Mouse (Mus musculus) CH12.LX (cell line): Measurements from ENCODE around the gene Abca1. TPM values are rescaled to one million over a fixed set of nuclear protein-coding genes. Genes with fewer than 3 reads are reported as not detected.

Experiments used
- DNase-seq: peaks from one replicate; pipeline ENCODE4 v3.0.0-alpha.2; 2013; ENCODE audit errors: extremely low read depth
- H3K27ac ChIP-seq: 2 replicates; pipeline ENCODE4 v1.5.1; 2012; ENCODE audit warnings: low read depth, mild to moderate bottlenecking, control low read depth, moderate library complexity; ENCODE audit not compliant: insufficient read depth
- H3K27me3 ChIP-seq: replicated peaks from 2 replicates; pipeline ENCODE3; 2012; ENCODE audit warnings: inconsistent platforms
- H3K36me3 ChIP-seq, 2 experiments: replicated peaks in 1 of 2; 2 replicates each; pipeline versions ENCODE3 to v1.6.1; 2012; ENCODE audit warnings: inconsistent platforms in 1 of 2, low read length in 1 of 2, mild to moderate bottlenecking in 1 of 2, mixed read lengths in 1 of 2, moderate library complexity in 1 of 2; ENCODE audit not compliant: control insufficient read depth in 1 of 2, insufficient read depth in 1 of 2
- H3K4me1 ChIP-seq, 2 experiments: 2 replicates each; pipeline ENCODE4 v1.6.1; 2012; ENCODE audit warnings: inconsistent platforms in 1 of 2, moderate library complexity in 1 of 2; ENCODE audit not compliant: insufficient read depth in 2 of 2, control insufficient read depth in 1 of 2
- H3K4me2 ChIP-seq: 2 replicates; pipeline ENCODE4 v1.6.1; 2012; ENCODE audit warnings: low read depth, mild to moderate bottlenecking, control low read depth; ENCODE audit not compliant: poor library complexity, insufficient read depth, severe bottlenecking
- H3K4me3 ChIP-seq, 3 experiments: fragments of 150-350 bp in 1 of 3; sonication (generic) in 1 of 3; replicated peaks in 1 of 3; 2 replicates each; pipeline versions ENCODE3 to v1.5.1; 2011 to 2012; ENCODE audit warnings: low read depth in 2 of 3, low read length in 2 of 3, mild to moderate bottlenecking in 2 of 3, moderate library complexity in 2 of 3, control low read depth in 1 of 3, improper control_type of control experiment in 1 of 3, inconsistent platforms in 1 of 3, mixed read lengths in 1 of 3; ENCODE audit not compliant: poor library complexity in 1 of 3
- H3K79me2 ChIP-seq: replicated peaks from 2 replicates; pipeline ENCODE4 v1.6.1; 2012; ENCODE audit warnings: mild to moderate bottlenecking, moderate library complexity; ENCODE audit not compliant: control insufficient read depth, poor library complexity, insufficient read depth, severe bottlenecking; ENCODE audit errors: extremely low read depth
- H3K9ac ChIP-seq: 2 replicates; pipeline ENCODE4 v1.6.1; 2012; ENCODE audit warnings: low read depth, mild to moderate bottlenecking, control low read depth, moderate library complexity; ENCODE audit not compliant: insufficient read depth
- H3K9me3 ChIP-seq: replicated peaks from 2 replicates; pipeline ENCODE3; 2012; ENCODE audit warnings: low read length, inconsistent platforms, mixed read lengths
- ELF1 ChIP-seq: IDR thresholded peaks from 2 replicates; pipeline ENCODE4 v1.6.1; 2014; ENCODE audit warnings: low read depth, mild to moderate bottlenecking, inconsistent platforms, low read length, improper control_type of control experiment
- GABPA ChIP-seq: IDR thresholded peaks from 2 replicates; pipeline ENCODE4 v1.6.1; 2012; ENCODE audit warnings: low read depth, low read length, improper control_type of control experiment, inconsistent platforms; ENCODE audit not compliant: insufficient replicate concordance
- HCFC1 ChIP-seq: IDR thresholded peaks from 2 replicates; pipeline ENCODE4 v1.6.1; 2012; ENCODE audit warnings: low read depth, mild to moderate bottlenecking, inconsistent platforms, low read length, improper control_type of control experiment
- JUN ChIP-seq: IDR thresholded peaks from 2 replicates; pipeline ENCODE4 v1.6.1; 2011; ENCODE audit warnings: low read depth, mild to moderate bottlenecking, low read length, improper control_type of control experiment, moderate library complexity; ENCODE audit not compliant: insufficient read depth
- JUND ChIP-seq: conservative IDR thresholded peaks from 2 replicates; pipeline ENCODE4 v1.6.1; 2011; ENCODE audit warnings: low read depth, low read length, improper control_type of control experiment
- MEF2A ChIP-seq: IDR thresholded peaks from 2 replicates; pipeline ENCODE4 v1.6.1; 2014; ENCODE audit warnings: low read depth, mild to moderate bottlenecking, inconsistent platforms, low read length, improper control_type of control experiment, borderline replicate concordance
- MXI1 ChIP-seq: IDR thresholded peaks from 2 replicates; pipeline ENCODE4 v1.6.1; 2011; ENCODE audit warnings: mild to moderate bottlenecking, low read depth, low read length, improper control_type of control experiment
- MYC ChIP-seq: IDR thresholded peaks from 2 replicates; pipeline ENCODE4 v1.6.1; 2011; ENCODE audit warnings: low read depth, mild to moderate bottlenecking, improper control_type of control experiment, low read length
- NRF1 ChIP-seq: IDR thresholded peaks from 2 replicates; pipeline ENCODE4 v1.6.1; 2014; ENCODE audit warnings: low read depth, mild to moderate bottlenecking, inconsistent platforms, low read length, improper control_type of control experiment, moderate library complexity
- PAX5 ChIP-seq: IDR thresholded peaks from 2 replicates; pipeline ENCODE4 v1.6.1; 2012; ENCODE audit warnings: low read length, inconsistent platforms, mixed read lengths
- POLR2A ChIP-seq: IDR thresholded peaks from 2 replicates; pipeline ENCODE4 v1.6.1; 2011; ENCODE audit warnings: low read depth, mild to moderate bottlenecking, improper control_type of control experiment, low read length
- POLR2AphosphoS2 ChIP-seq: IDR thresholded peaks from 2 replicates; pipeline ENCODE4 v1.6.1; 2011; ENCODE audit warnings: low read depth, low read length, improper control_type of control experiment
- RAD21 ChIP-seq: IDR thresholded peaks from 2 replicates; pipeline ENCODE4 v1.6.1; 2011; ENCODE audit warnings: low read depth, mild to moderate bottlenecking, low read length, improper control_type of control experiment, moderate library complexity
- RCOR1 ChIP-seq: conservative IDR thresholded peaks from 2 replicates; pipeline ENCODE4 v1.6.1; 2012; ENCODE audit warnings: low read depth, mild to moderate bottlenecking, inconsistent platforms, low read length, improper control_type of control experiment
- TBP ChIP-seq: conservative IDR thresholded peaks from 2 replicates; pipeline ENCODE4 v1.6.1; 2011; ENCODE audit warnings: low read depth, low read length, improper control_type of control experiment
- TCF12 ChIP-seq: IDR thresholded peaks from 2 replicates; pipeline ENCODE4 v1.6.1; 2014; ENCODE audit warnings: low read depth, mild to moderate bottlenecking, inconsistent platforms, low read length, improper control_type of control experiment
- UBTF ChIP-seq: IDR thresholded peaks from 2 replicates; pipeline ENCODE4 v1.6.1; 2012; ENCODE audit warnings: low read depth, mild to moderate bottlenecking, inconsistent platforms, low read length, improper control_type of control experiment, moderate library complexity
- USF1 ChIP-seq: IDR thresholded peaks from 2 replicates; pipeline ENCODE4 v1.6.1; 2014; ENCODE audit warnings: low read depth, mild to moderate bottlenecking, inconsistent platforms, low read length, improper control_type of control experiment
- ZC3H11A ChIP-seq: IDR thresholded peaks from 2 replicates; pipeline ENCODE4 v1.6.1; 2012; ENCODE audit warnings: low read depth, mild to moderate bottlenecking, inconsistent platforms, low read length, improper control_type of control experiment
- ZKSCAN1 ChIP-seq: IDR thresholded peaks from 2 replicates; pipeline ENCODE4 v1.6.1; 2012; ENCODE audit warnings: low read depth, inconsistent platforms, low read length, improper control_type of control experiment, borderline replicate concordance
- ZNF384 ChIP-seq: IDR thresholded peaks from 2 replicates; pipeline ENCODE4 v1.6.1; 2012; ENCODE audit warnings: low read depth, low read length, improper control_type of control experiment, inconsistent platforms
- dilution Hi-C: fragments of 300-500 bp; cut with MboI; formaldehyde crosslinking; loops from 2 replicates; pipeline ENCODE4 v1.14.3; 2020; ENCODE audit warnings: low sequenced_read_pairs; ENCODE audit not compliant: extremely low pct_unique_long_range_greater_than_20kb, extremely low pct_ligation_motif_present
- in situ Hi-C: fragments of 300-500 bp; cut with MboI; formaldehyde crosslinking; loops from 3 replicates; pipeline ENCODE4 v1.14.3; 2019; ENCODE audit warnings: low sequenced_read_pairs, low pct_ligation_motif_present, low pct_unique_long_range_greater_than_20kb, mixed read lengths
- polyA plus RNA-seq: library from polyadenylated mRNA; unstranded; fragments of >175 nt; gene quantifications from 2 replicates; pipeline ENCODE4 v1.2.1, GENCODE M21; 2012; ENCODE audit warnings: low read depth; ENCODE audit not compliant: insufficient read length
- total RNA-seq, 2 experiments: library from RNA; depleted of rRNA; stranded (reverse); fragments of 300-350 nt in 1 of 2; fragments of >200 nt in 1 of 2; gene quantifications; 2 replicates each; pipeline ENCODE4 v1.2.3; 2012 to 2014

Gene Abca1
- total and polyA plus RNA-seq, 3 experiments: 0.13 to 0.46 (median 0.35) TPM

GRCm38 (mm10) chr4:53127266-53127665, 32.4 kb downstream of the Abca1 start:
- Histone ChIP-seq H3K27ac (no peak overlapping the region), H3K9ac (no peak overlapping the region), H3K9me3 (peaks cover 8% of the 10 kb centered on the region), H3K4me1 (peaks cover 7 to 31% of the 10 kb centered on the region in 2 experiments), H3K4me2 (no peak overlapping the region), H3K36me3 (peaks cover 0 to 4% of the 10 kb centered on the region in 2 experiments), H3K27me3 (no peaks in the 10 kb centered on the region), H3K79me2 (no peaks in the 10 kb centered on the region), H3K4me3 (no peak overlapping the region)
- no peak for DNase-seq
- in situ Hi-C loops: loop anchor here (10.0 kb wide), 1 partner anchor 228 kb away; no protein-coding TSS in a partner anchor
- TF ChIP-seq MEF2A (no peak), JUN (no peak), RCOR1 (no peak), RAD21 (no peak)
- dilution Hi-C loops: no loop called here

GRCm38 (mm10) chr4:53126794-53127193, 32.9 kb downstream of the Abca1 start:
- Histone ChIP-seq H3K4me2 (no peak overlapping the region), H3K9ac (no peak overlapping the region), H3K4me1 (peaks cover 9 to 35% of the 10 kb centered on the region in 2 experiments), H3K4me3 (no peak overlapping the region), H3K27me3 (no peaks in the 10 kb centered on the region), H3K79me2 (no peaks in the 10 kb centered on the region), H3K27ac (no peak overlapping the region), H3K9me3 (peaks cover 8% of the 10 kb centered on the region), H3K36me3 (peaks cover 0 to 4% of the 10 kb centered on the region in 2 experiments)
- in situ Hi-C loops: loop anchor here (10.0 kb wide), 1 partner anchor 228 kb away; no protein-coding TSS in a partner anchor
- dilution Hi-C loops: no loop called here
- TF ChIP-seq USF1 (no peak), JUN (no peak), HCFC1 (no peak), JUND (no peak), ZNF384 (no peak), ZKSCAN1 (no peak), UBTF (no peak), TCF12 (no peak), ELF1 (no peak), POLR2A (no peak), ZC3H11A (no peak), PAX5 (no peak), GABPA (no peak), TBP (no peak), NRF1 (no peak), POLR2AphosphoS2 (no peak), MXI1 (no peak), MYC (no peak)
- no peak for DNase-seq
